Mouse (Mus musculus) megakaryocyte, embryonic 14.5 days (primary cell): ENCODE data around the gene Stap2.

Experiments
- FLI1 ChIP-seq: IDR thresholded peaks from 2 replicates; pipeline ENCODE4 v1.6.1; 2012; ENCODE audit warnings: low read length, inconsistent platforms, mixed read lengths
- GATA1 ChIP-seq: IDR thresholded peaks from 3 replicates; pipeline ENCODE4 v1.6.1; 2012; ENCODE audit warnings: mixed read lengths, low read length, inconsistent platforms, borderline replicate concordance

DNA sequence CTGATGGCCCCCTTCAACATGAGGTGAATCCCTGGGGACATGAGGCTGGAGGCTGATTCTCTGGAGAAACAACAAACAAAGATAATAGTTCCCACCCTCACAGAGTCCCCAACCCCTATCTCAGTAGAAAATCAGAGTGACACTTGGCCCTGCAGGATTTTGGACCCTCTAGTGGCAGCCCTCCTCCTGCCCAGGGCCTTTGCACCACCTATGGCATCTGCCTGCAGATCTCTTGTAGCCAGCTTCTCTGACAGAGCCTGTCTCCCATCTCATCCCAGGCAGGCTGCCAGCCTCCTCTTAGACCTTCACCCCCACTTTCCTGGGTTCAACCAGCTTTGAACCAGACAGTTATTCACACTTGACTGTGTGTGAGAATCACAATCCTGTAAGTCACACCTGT is 44.6 kb downstream of the Stap2 start:
- no peak for TF ChIP-seq GATA1
- TF ChIP-seq FLI1 = no peak
